Mouse (Mus musculus) limb, embryonic 13.5 days (tissue): ENCODE results near the gene Hilpda. TPM values are rescaled to one million over a fixed set of nuclear protein-coding genes. Genes with fewer than 3 reads are reported as not detected.

Source experiments
- ATAC-seq: fragments of 200-750 bp; cut with Nextera tagmentation; 2 replicates; pipeline ENCODE4 v1.8.0; 2017; ENCODE audit warnings: low read depth, moderate number of reproducible peaks, moderate TSS enrichment; ENCODE audit not compliant: low FRiP score
- H3K27ac ChIP-seq: fragments of 300-500 bp; sonication (generic); 2 replicates; pipeline ENCODE4 v1.5.1; 2015; ENCODE audit warnings: inconsistent platforms, mild to moderate bottlenecking, moderate library complexity
- H3K27me3 ChIP-seq: fragments of 300-500 bp; sonication (generic); 2 replicates; pipeline ENCODE4 v1.6.1; 2015; ENCODE audit warnings: mild to moderate bottlenecking, inconsistent platforms
- H3K36me3 ChIP-seq: fragments of 300-500 bp; sonication (generic); 2 replicates; pipeline ENCODE4 v1.6.1; 2015; ENCODE audit warnings: inconsistent platforms, mild to moderate bottlenecking, moderate library complexity
- H3K4me1 ChIP-seq: fragments of 300-500 bp; sonication (generic); 2 replicates; pipeline ENCODE4 v1.6.1; 2015; ENCODE audit warnings: inconsistent platforms
- H3K4me2 ChIP-seq: fragments of 300-500 bp; sonication (generic); replicated peaks from 2 replicates; pipeline ENCODE4 v1.6.1; 2015; ENCODE audit warnings: inconsistent platforms, mild to moderate bottlenecking, moderate library complexity
- H3K4me3 ChIP-seq: fragments of 300-500 bp; sonication (generic); 2 replicates; pipeline ENCODE4 v1.5.1; 2015; ENCODE audit warnings: moderate library complexity, mild to moderate bottlenecking, inconsistent platforms
- H3K9ac ChIP-seq: fragments of 300-500 bp; sonication (generic); 2 replicates; pipeline ENCODE4 v1.6.1; 2015; ENCODE audit warnings: mild to moderate bottlenecking, inconsistent platforms
- H3K9me3 ChIP-seq: fragments of 300-500 bp; sonication (generic); 2 replicates; pipeline ENCODE4 v1.6.1; 2016; ENCODE audit warnings: inconsistent platforms
- WGBS: fragments of 180-500 bp; shearing (Covaris S2); methylation state at CpG from one replicate; pipeline ENCODE4 v1.1.7; 2015; 5-methylcytosine and 5-hydroxymethylcytosine counted together
- polyA plus RNA-seq: library from polyadenylated mRNA; unstranded; fragments of >200 nt; fragmentation: Nextera tagmentation; extraction: Ambion mirVana; gene quantifications from 2 replicates; pipeline ENCODE4 v1.2.1, GENCODE M21; 2015

Hilpda gene
- polyA plus RNA-seq, 1 experiment from 2014 or later, result 53.3 TPM

GRCm38 (mm10) chr6:29246585-29246984 is 25.7 kb upstream of the Hilpda start:
- 0 out of 2 replicates have a peak, but pooled peaks cover 7% of the 10 kb centered on the region for H3K27me3 ChIP-seq
- no peak overlapping the region for H3K9ac ChIP-seq
- no peaks in the 10 kb centered on the region for H3K4me1 ChIP-seq
- 63% methylated on average over 5 of the region's 5 CpGs for WGBS
- no peak overlapping the region for H3K27ac ChIP-seq
- no peak overlapping the region for H3K4me2 ChIP-seq
- no peaks in the 10 kb centered on the region for H3K36me3 ChIP-seq
- ATAC-seq, result no peak
- no peak overlapping the region for H3K4me3 ChIP-seq
- no peaks in the 10 kb centered on the region for H3K9me3 ChIP-seq

- no peak overlapping the region for H3K4me3 ChIP-seq
- WGBS, result 47% methylated on average over 4 of the region's 4 CpGs
- 0 out of 2 replicates have a peak, but pooled peaks cover 7% of the 10 kb centered on the region for H3K27me3 ChIP-seq
- H3K27ac ChIP-seq, result no peak overlapping the region
- H3K9me3 ChIP-seq, result no peaks in the 10 kb centered on the region
- no peak overlapping the region for H3K4me2 ChIP-seq
- H3K4me1 ChIP-seq, result no peaks in the 10 kb centered on the region
- H3K9ac ChIP-seq, result no peak overlapping the region
- no peak for ATAC-seq
- no peaks in the 10 kb centered on the region for H3K36me3 ChIP-seq
Observed at GRCm38 (mm10) chr6:29247072-29247471, 25.2 kb upstream of the Hilpda start.

GRCm38 (mm10) chr6:29259418-29259817 is 12.9 kb upstream of the Hilpda start:
- no peaks in the 10 kb centered on the region for H3K4me1 ChIP-seq
- H3K36me3 ChIP-seq, result no peaks in the 10 kb centered on the region
- no peaks in the 10 kb centered on the region for H3K9me3 ChIP-seq
- no peak for ATAC-seq
- 79% methylated on average over 1 of the region's 1 CpGs for WGBS
- H3K4me3 ChIP-seq, result no peak overlapping the region
- no peak overlapping the region for H3K4me2 ChIP-seq
- no peaks in the 10 kb centered on the region for H3K27me3 ChIP-seq
- H3K27ac ChIP-seq, result no peak overlapping the region
- H3K9ac ChIP-seq, result no peak overlapping the region

- no peak overlapping the region for H3K4me2 ChIP-seq
- no peaks in the 10 kb centered on the region for H3K9me3 ChIP-seq
- no peaks in the 10 kb centered on the region for H3K4me1 ChIP-seq
- WGBS, result 76% methylated on average over 5 of the region's 5 CpGs
- no peak for ATAC-seq
- H3K4me3 ChIP-seq, result no peak overlapping the region
- no peak overlapping the region for H3K27ac ChIP-seq
- H3K27me3 ChIP-seq, result no peaks in the 10 kb centered on the region
- H3K9ac ChIP-seq, result no peak overlapping the region
- H3K36me3 ChIP-seq, result no peaks in the 10 kb centered on the region
Observed at GRCm38 (mm10) chr6:29261831-29262230, 10.5 kb upstream of the Hilpda start.

GRCm38 (mm10) chr6:29263650-29264455 is 8.4 kb upstream of the Hilpda start:
- 68% methylated on average over 6 of the region's 6 CpGs for WGBS
- no peaks in the 10 kb centered on the region for H3K27me3 ChIP-seq
- no peak overlapping the region for H3K4me2 ChIP-seq
- H3K36me3 ChIP-seq, result no peaks in the 10 kb centered on the region
- H3K27ac ChIP-seq, result no peak overlapping the region
- H3K4me3 ChIP-seq, result no peak overlapping the region
- H3K9ac ChIP-seq, result no peak overlapping the region
- ATAC-seq, result no peak
- H3K4me1 ChIP-seq, result no peaks in the 10 kb centered on the region
- no peaks in the 10 kb centered on the region for H3K9me3 ChIP-seq

- no peak overlapping the region for H3K27ac ChIP-seq
- no peaks in the 10 kb centered on the region for H3K9me3 ChIP-seq
- no peak overlapping the region for H3K4me2 ChIP-seq
- no peak overlapping the region for H3K4me3 ChIP-seq
- no peak for ATAC-seq
- WGBS, result 88% methylated on average over 3 of the region's 3 CpGs
- no peaks in the 10 kb centered on the region for H3K4me1 ChIP-seq
- H3K36me3 ChIP-seq, result no peaks in the 10 kb centered on the region
- no peak overlapping the region for H3K9ac ChIP-seq
- H3K27me3 ChIP-seq, result no peaks in the 10 kb centered on the region
Observed at GRCm38 (mm10) chr6:29264456-29264781, 7.9 kb upstream of the Hilpda start.

GRCm38 (mm10) chr6:29266936-29267335 is 5.4 kb upstream of the Hilpda start:
- Histone ChIP-seq H3K27ac (no peak overlapping the region), H3K9me3 (no peaks in the 10 kb centered on the region), H3K27me3 (no peaks in the 10 kb centered on the region), H3K4me2 (no peak overlapping the region), H3K4me1 (no peaks in the 10 kb centered on the region), H3K9ac (no peak overlapping the region), H3K36me3 (no peaks in the 10 kb centered on the region), H3K4me3 (no peak overlapping the region)
- ATAC-seq, result no peak
- 70% methylated on average over 4 of the region's 4 CpGs for WGBS

GRCm38 (mm10) chr6:29269006-29269668 is 3.2 kb upstream of the Hilpda start:
- 0 out of 2 replicates have a peak, but pooled peaks cover under 1% of the 10 kb centered on the region for H3K36me3 ChIP-seq
- H3K27ac ChIP-seq, result no peak overlapping the region
- peaks cover 11% of the 10 kb centered on the region for H3K4me1 ChIP-seq
- no peak overlapping the region for H3K4me3 ChIP-seq
- H3K27me3 ChIP-seq, result no peaks in the 10 kb centered on the region
- WGBS, result 82% methylated on average over 6 of the region's 6 CpGs
- no peak overlapping the region for H3K4me2 ChIP-seq
- no peak overlapping the region for H3K9ac ChIP-seq
- no peaks in the 10 kb centered on the region for H3K9me3 ChIP-seq
- no peak for ATAC-seq

- peaks cover 19% of the 10 kb centered on the region for H3K36me3 ChIP-seq
- H3K4me1 ChIP-seq, result peaks cover 13% of the 10 kb centered on the region
- no peak overlapping the region for H3K9ac ChIP-seq
- no peak overlapping the region for H3K4me3 ChIP-seq
- H3K27me3 ChIP-seq, result no peaks in the 10 kb centered on the region
- no peaks in the 10 kb centered on the region for H3K9me3 ChIP-seq
- H3K27ac ChIP-seq, result no peak overlapping the region
- 10% methylated on average over 8 of the region's 8 CpGs for WGBS
- no peak overlapping the region for H3K4me2 ChIP-seq
- ATAC-seq, result no peak
Observed at GRCm38 (mm10) chr6:29270961-29271360, 1.3 kb upstream of the Hilpda start.

GRCm38 (mm10) chr6:29276746-29277145 is 4.5 kb downstream of the Hilpda start:
- no peak overlapping the region for H3K9ac ChIP-seq
- H3K9me3 ChIP-seq, result no peaks in the 10 kb centered on the region
- peaks cover 20% of the 10 kb centered on the region for H3K36me3 ChIP-seq
- H3K4me2 ChIP-seq, result no peak overlapping the region
- ATAC-seq, result no peak
- H3K4me3 ChIP-seq, result no peak overlapping the region
- H3K27ac ChIP-seq, result no peak overlapping the region
- H3K27me3 ChIP-seq, result no peaks in the 10 kb centered on the region
- H3K4me1 ChIP-seq, result peaks cover 13% of the 10 kb centered on the region
- 96% methylated on average over 5 of the region's 5 CpGs for WGBS

GRCm38 (mm10) chr6:29278513-29279267 is 6.4 kb downstream of the Hilpda start:
- Histone ChIP-seq H3K27ac (no peak overlapping the region), H3K27me3 (no peaks in the 10 kb centered on the region), H3K4me2 (no peak overlapping the region), H3K9ac (no peak overlapping the region), H3K4me3 (no peak overlapping the region), H3K4me1 (peaks cover 7% of the 10 kb centered on the region), H3K36me3 (peaks cover 20% of the 10 kb centered on the region), H3K9me3 (no peaks in the 10 kb centered on the region)
- 37% methylated on average over 8 of the region's 8 CpGs for WGBS
- no peak; the same call in 1 of the 2 replicates for ATAC-seq

- no peak for ATAC-seq
- H3K4me2 ChIP-seq, result no peak within 1 kb of the TSS
- no peak within 1 kb of the TSS for H3K27ac ChIP-seq
- H3K4me3 ChIP-seq, result no peak within 1 kb of the TSS
- WGBS, result 80% methylated on average over 8 of the region's 8 CpGs
- no peak within 1 kb of the TSS for H3K9ac ChIP-seq
- no peaks in the 10 kb centered on the region for H3K27me3 ChIP-seq
- H3K9me3 ChIP-seq, result no peaks in the 10 kb centered on the region
- H3K36me3 ChIP-seq, result peaks cover 17% of the 10 kb centered on the region
- peaks cover under 1% of the 10 kb centered on the region; the same call in 1 of the 2 replicates for H3K4me1 ChIP-seq
Observed at GRCm38 (mm10) chr6:29279293-29279692, 7.0 kb downstream of the Hilpda start, which contains the start of gene Fam71f2. Gene Fam71f2 (plus strand): TSS chr6:29279593.
